Mouse (Mus musculus) hindbrain, embryonic 15.5 days (tissue): ENCODE data around the gene Nfix. TPM values are rescaled to one million over a fixed set of nuclear protein-coding genes. Genes with fewer than 3 reads are reported as not detected.

ENCODE experiments used
- ATAC-seq: fragments of 200-750 bp; cut with Nextera tagmentation; 2 replicates; pipeline ENCODE4 v1.8.0; 2017; ENCODE audit warnings: low read depth, moderate number of reproducible peaks, moderate TSS enrichment; ENCODE audit not compliant: low FRiP score
- H3K27ac ChIP-seq: fragments of 300-500 bp; sonication (generic); replicated peaks from 2 replicates; pipeline ENCODE4 v1.5.1; 2015; ENCODE audit warnings: mild to moderate bottlenecking, inconsistent platforms
- H3K27me3 ChIP-seq: fragments of 300-500 bp; sonication (generic); 2 replicates; pipeline ENCODE4 v1.6.1; 2015; ENCODE audit warnings: control low read depth, inconsistent platforms
- H3K36me3 ChIP-seq: fragments of 300-500 bp; sonication (generic); 2 replicates; pipeline ENCODE4 v1.6.1; 2015; ENCODE audit warnings: control low read depth, inconsistent platforms
- H3K4me1 ChIP-seq: fragments of 300-500 bp; sonication (generic); replicated peaks from 2 replicates; pipeline ENCODE4 v1.6.1; 2015; ENCODE audit warnings: control low read depth, inconsistent platforms
- H3K4me2 ChIP-seq: fragments of 300-500 bp; sonication (generic); 2 replicates; pipeline ENCODE4 v1.6.1; 2015; ENCODE audit warnings: moderate library complexity, mild to moderate bottlenecking, inconsistent platforms
- H3K4me3 ChIP-seq: fragments of 300-500 bp; sonication (generic); 2 replicates; pipeline ENCODE4 v1.5.1; 2015; ENCODE audit warnings: mild to moderate bottlenecking, inconsistent platforms
- H3K9ac ChIP-seq: fragments of 300-500 bp; sonication (generic); 2 replicates; pipeline ENCODE4 v1.6.1; 2015; ENCODE audit warnings: inconsistent platforms
- H3K9me3 ChIP-seq: fragments of 300-500 bp; sonication (generic); 2 replicates; pipeline ENCODE4 v1.6.1; 2016; ENCODE audit warnings: control low read depth, inconsistent platforms
- WGBS: fragments of 180-500 bp; shearing (Covaris S2); methylation state at CpG from one replicate; pipeline ENCODE4 v1.1.7; 2015; 5-methylcytosine and 5-hydroxymethylcytosine counted together
- polyA plus RNA-seq: library from polyadenylated mRNA; unstranded; fragments of >200 nt; fragmentation: Nextera tagmentation; extraction: Ambion mirVana; gene quantifications from 2 replicates; pipeline ENCODE4 v1.2.1, GENCODE M21; 2015

Gene Nfix
- polyA plus RNA-seq: 71.2 and 87.6 TPM in 2 replicates

- no peaks in the 10 kb centered on the region for H3K36me3 ChIP-seq
- H3K4me2 ChIP-seq: peak within 1 kb of the TSS; percentile 94
- 2% methylated on average over 54 of the region's 125 CpGs for WGBS
- peak within 1 kb of the TSS; percentile 87 for H3K27ac ChIP-seq
- ATAC-seq: peak; percentile 43; the same call in 1 of the 2 replicates
- peak within 1 kb of the TSS; percentile 62 for H3K4me3 ChIP-seq
- peaks cover 59% of the 10 kb centered on the region for H3K27me3 ChIP-seq
- peak within 1 kb of the TSS; percentile 76 for H3K9ac ChIP-seq
- H3K9me3 ChIP-seq: no peaks in the 10 kb centered on the region
- peaks cover 36% of the 10 kb centered on the region for H3K4me1 ChIP-seq
Observed at GRCm38 (mm10) chr8:84799999-84800831, at the start of gene Nfix. Gene Nfix (minus strand): TSS chr8:84800344.

- Histone ChIP-seq H3K36me3 (peaks cover 24% of the 10 kb centered on the region), H3K9ac (peak overlapping the region; percentile 69), H3K27me3 (no peaks in the 10 kb centered on the region), H3K27ac (peak overlapping the region; percentile 89), H3K4me3 (peak overlapping the region; percentile 86), H3K9me3 (no peaks in the 10 kb centered on the region), H3K4me2 (peak overlapping the region; percentile 78), H3K4me1 (peaks cover 33% of the 10 kb centered on the region)
- whole genome bisulfite sequencing: 43% methylated on average over 6 of the region's 6 CpGs
- no peak for ATAC-seq
Observed at GRCm38 (mm10) chr8:84847684-84848435, 47.7 kb upstream of the Nfix start.

- peaks cover 39% of the 10 kb centered on the region for H3K4me1 ChIP-seq
- peak; percentile 99 for ATAC-seq
- H3K27me3 ChIP-seq: no peaks in the 10 kb centered on the region
- no peaks in the 10 kb centered on the region for H3K9me3 ChIP-seq
- WGBS: under 1% methylated on average over 55 of the region's 55 CpGs
- H3K4me3 ChIP-seq: peak within 1 kb of the TSS; percentile 86
- peaks cover 33% of the 10 kb centered on the region for H3K36me3 ChIP-seq
- H3K27ac ChIP-seq: peak within 1 kb of the TSS; percentile 89
- H3K4me2 ChIP-seq: peak within 1 kb of the TSS; percentile 78
- H3K9ac ChIP-seq: peak within 1 kb of the TSS; percentile 94
Observed at GRCm38 (mm10) chr8:84846722-84847572, 46.8 kb upstream of the Nfix start, which contains the start of gene Calr. Gene Calr (minus strand): TSS chr8:84846934.

GRCm38 (mm10) chr8:84846094-84846721 lies 46.1 kb upstream of the Nfix start:
- peak overlapping the region; percentile 89 for H3K27ac ChIP-seq
- no peaks in the 10 kb centered on the region for H3K9me3 ChIP-seq
- H3K27me3 ChIP-seq: no peaks in the 10 kb centered on the region
- H3K9ac ChIP-seq: peak overlapping the region; percentile 94
- peaks cover 40% of the 10 kb centered on the region for H3K36me3 ChIP-seq
- peaks cover 39% of the 10 kb centered on the region for H3K4me1 ChIP-seq
- peak overlapping the region; percentile 64 for H3K4me2 ChIP-seq
- ATAC-seq: no peak; the same call in none of the 2 replicates
- under 1% methylated on average over 30 of the region's 30 CpGs for WGBS
- H3K4me3 ChIP-seq: peak overlapping the region; percentile 86

- peak overlapping the region; percentile 94 for H3K9ac ChIP-seq
Observed at GRCm38 (mm10) chr8:84845355-84846093, 45.4 kb upstream of the Nfix start.

GRCm38 (mm10) chr8:84844397-84845070 lies 44.4 kb upstream of the Nfix start:
- Histone ChIP-seq H3K9ac (peak overlapping the region; percentile 94), H3K4me1 (peaks cover 43% of the 10 kb centered on the region), H3K27me3 (no peaks in the 10 kb centered on the region), H3K36me3 (peaks cover 41% of the 10 kb centered on the region), H3K4me2 (peak overlapping the region; percentile 64), H3K27ac (0 out of 2 replicates have a peak overlapping the region, but pooled peaks have one; percentile 25), H3K4me3 (peak overlapping the region; percentile 86), H3K9me3 (no peaks in the 10 kb centered on the region)
- no peak for ATAC-seq
- 87% methylated on average over 9 of the region's 9 CpGs for WGBS

More at GRCm38 (mm10) chr8:84845355-84846093, 45.4 kb upstream of the Nfix start:
- H3K4me1 ChIP-seq: peaks cover 39% of the 10 kb centered on the region
- H3K27me3 ChIP-seq: no peaks in the 10 kb centered on the region
- H3K4me2 ChIP-seq: peak overlapping the region; percentile 64
- peak overlapping the region; percentile 86 for H3K4me3 ChIP-seq
- ATAC-seq: no peak
- H3K36me3 ChIP-seq: peaks cover 41% of the 10 kb centered on the region
- no peaks in the 10 kb centered on the region for H3K9me3 ChIP-seq
- peak overlapping the region; percentile 89 for H3K27ac ChIP-seq
- WGBS: 15% methylated on average over 12 of the region's 12 CpGs

GRCm38 (mm10) chr8:84841514-84841913 lies 41.4 kb upstream of the Nfix start:
- peaks cover 45% of the 10 kb centered on the region for H3K4me1 ChIP-seq
- H3K9ac ChIP-seq: no peak overlapping the region
- no peak overlapping the region for H3K4me2 ChIP-seq
- no peak overlapping the region for H3K4me3 ChIP-seq
- ATAC-seq: no peak
- no peak overlapping the region for H3K27ac ChIP-seq
- no peaks in the 10 kb centered on the region for H3K9me3 ChIP-seq
- no peaks in the 10 kb centered on the region for H3K27me3 ChIP-seq
- peaks cover 59% of the 10 kb centered on the region for H3K36me3 ChIP-seq
- WGBS: 76% methylated on average over 1 of the region's 1 CpGs

- Histone ChIP-seq H3K4me1 (peaks cover 45% of the 10 kb centered on the region), H3K4me3 (peak within 1 kb of the TSS; percentile 89), H3K36me3 (peaks cover 70% of the 10 kb centered on the region), H3K9me3 (no peaks in the 10 kb centered on the region), H3K9ac (peak within 1 kb of the TSS; percentile 91), H3K27me3 (no peaks in the 10 kb centered on the region), H3K27ac (peak within 1 kb of the TSS; percentile 89), H3K4me2 (peak within 1 kb of the TSS; percentile 74)
- under 1% methylated on average over 55 of the region's 55 CpGs for WGBS
- ATAC-seq: peak; percentile 95
Observed at GRCm38 (mm10) chr8:84840248-84840999, 40.3 kb upstream of the Nfix start, which contains the start of gene Rad23a. Gene Rad23a (minus strand): TSS chr8:84840665.

- H3K9me3 ChIP-seq: no peaks in the 10 kb centered on the region
- 5% methylated on average over 7 of the region's 7 CpGs for WGBS
- no peak for ATAC-seq
- no peaks in the 10 kb centered on the region for H3K27me3 ChIP-seq
- H3K4me2 ChIP-seq: peak overlapping the region; percentile 74
- H3K4me1 ChIP-seq: peaks cover 42% of the 10 kb centered on the region
- peak overlapping the region; percentile 89 for H3K4me3 ChIP-seq
- H3K27ac ChIP-seq: peak overlapping the region; percentile 89
- peaks cover 69% of the 10 kb centered on the region for H3K36me3 ChIP-seq
- H3K9ac ChIP-seq: peak overlapping the region; percentile 91
Observed at GRCm38 (mm10) chr8:84839875-84840247, 39.7 kb upstream of the Nfix start.
